Mouse (Mus musculus) G1E (cell line): ENCODE measurements around the gene C77080. TPM values are rescaled to one million over a fixed set of nuclear protein-coding genes. Genes with fewer than 3 reads are reported as not detected.

ENCODE experiments used
- ATAC-seq: 2 replicates; pipeline ENCODE4 v1.8.0; 2016; ENCODE audit warnings: mild to moderate bottlenecking; ENCODE audit not compliant: insufficient number of reproducible peaks, poor library complexity, low FRiP score, severe bottlenecking; ENCODE audit errors: extremely low read depth
- DNase-seq: peaks from one replicate; pipeline ENCODE4 v3.0.0; 2012; ENCODE audit warnings: low spot score
- H3K27me3 ChIP-seq: 2 replicates; pipeline ENCODE4 v1.6.1; 2012; ENCODE audit warnings: mild to moderate bottlenecking, low read length, inconsistent platforms; ENCODE audit not compliant: insufficient read depth
- H3K36me3 ChIP-seq: replicated peaks from 2 replicates; pipeline ENCODE3; 2012; ENCODE audit warnings: mild to moderate bottlenecking, inconsistent platforms
- H3K4me1 ChIP-seq: 2 replicates; pipeline ENCODE4 v1.6.1; 2012; ENCODE audit warnings: low read depth, low read length, inconsistent platforms, mixed read lengths; ENCODE audit not compliant: insufficient read depth
- H3K4me3 ChIP-seq: 2 replicates; pipeline ENCODE4 v1.5.1; 2012; ENCODE audit warnings: low read depth, mild to moderate bottlenecking, inconsistent platforms, low read length, moderate library complexity, mixed read lengths
- H3K9me3 ChIP-seq: replicated peaks from 2 replicates; pipeline ENCODE4 v1.6.1; 2012; ENCODE audit warnings: inconsistent platforms
- CTCF ChIP-seq: IDR thresholded peaks from 2 replicates; pipeline ENCODE4 v1.5.1; 2012; ENCODE audit warnings: low read depth, low read length, inconsistent platforms, mixed read lengths
- GATA1 ChIP-seq: IDR thresholded peaks from 2 replicates; pipeline ENCODE4 v1.6.1; 2012; ENCODE audit warnings: borderline replicate concordance, low read length, inconsistent platforms, mixed read lengths
- GATA2 ChIP-seq: IDR thresholded peaks from 2 replicates; pipeline ENCODE4 v1.6.1; 2012; ENCODE audit warnings: low read depth, low read length, inconsistent platforms, borderline replicate concordance
- POLR2AphosphoS5 ChIP-seq: IDR thresholded peaks from 2 replicates; pipeline ENCODE4 v1.6.1; 2012; ENCODE audit warnings: low read depth, low read length, inconsistent platforms; ENCODE audit not compliant: insufficient replicate concordance
- TAL1 ChIP-seq: conservative IDR thresholded peaks from 2 replicates; pipeline ENCODE4 v1.6.1; 2012; ENCODE audit warnings: low read depth, low read length, inconsistent platforms, mixed read lengths
- polyA plus RNA-seq: library from polyadenylated mRNA; stranded (reverse); fragments of >175 nt; gene quantifications from 2 replicates; pipeline ENCODE4 v1.2.3, GENCODE M21; 2012
- total RNA-seq, 2 experiments: library from RNA; stranded (forward) in 1 of 2; stranded (reverse) in 1 of 2; fragments of 200-1000 nt in 1 of 2; fragments of >200 nt in 1 of 2; fragmentation: Nextera tagmentation in 1 of 2; gene quantifications; 2 replicates each; pipeline ENCODE4 v1.2.3; 2014 to 2017

C77080 gene
- total and polyA plus RNA-seq, 3 experiments: 23.6 to 196 (median 67.9) TPM

- H3K4me3 ChIP-seq: no peak overlapping the region
- ATAC-seq (no peak), DNase-seq (no peak)
- TF ChIP-seq CTCF (no peak), GATA1 (no peak), POLR2AphosphoS5 (no peak), GATA2 (no peak)
- H3K9me3 ChIP-seq: no peaks in the 10 kb centered on the region
- H3K4me1 ChIP-seq: peaks cover 5% of the 10 kb centered on the region
- H3K27me3 ChIP-seq: no peaks in the 10 kb centered on the region
- peaks cover 71% of the 10 kb centered on the region for H3K36me3 ChIP-seq
These were observed 81.6 kb downstream of the C77080 start for GRCm38 (mm10) chr4:129179560-129179959.

GRCm38 (mm10) chr4:129172529-129172928 lies 88.7 kb downstream of the C77080 start:
- no peak for ATAC-seq
- no peak for DNase-seq
- no peaks in the 10 kb centered on the region for H3K4me1 ChIP-seq
- no peaks in the 10 kb centered on the region for H3K27me3 ChIP-seq
- no peaks in the 10 kb centered on the region for H3K9me3 ChIP-seq
- H3K36me3 ChIP-seq: peaks cover 70% of the 10 kb centered on the region
- no peak overlapping the region for H3K4me3 ChIP-seq
- TF ChIP-seq GATA1 (no peak), TAL1 (no peak), CTCF (no peak), GATA2 (no peak), POLR2AphosphoS5 (no peak)

Other genes starting within 250 kb of the C77080 start
- gene Rnf19b, start 203.1 kb downstream of the C77080 start, total RNA-seq (2014; fragmentation: Nextera tagmentation): 10.8 and 14.2 TPM in 2 replicates
- 76.9 and 87.2 TPM in 2 replicates for gene Rnf19b, start 203.1 kb downstream of the C77080 start, total RNA-seq (2017)
- 42.8 and 48.1 TPM in 2 replicates for gene Rnf19b, start 203.1 kb downstream of the C77080 start, polyA plus RNA-seq
- not detected in 2 replicates for gene Tmem54, start 155.9 kb downstream of the C77080 start, total RNA-seq (2014; fragmentation: Nextera tagmentation)
- not detected in 2 replicates for gene Tmem54, start 155.9 kb downstream of the C77080 start, total RNA-seq (2017)
- not detected in 2 replicates for gene Tmem54, start 155.9 kb downstream of the C77080 start, polyA plus RNA-seq
- gene Hpca, start 139.4 kb downstream of the C77080 start, total RNA-seq (2014; fragmentation: Nextera tagmentation): 1.1 TPM in 1 of 2 replicates, not detected in the other
- gene Hpca, start 139.4 kb downstream of the C77080 start, total RNA-seq (2017): not detected in 2 replicates
- gene Hpca, start 139.4 kb downstream of the C77080 start, polyA plus RNA-seq: not detected in 2 replicates
- gene Fndc5, start 124.4 kb downstream of the C77080 start, total RNA-seq (2014; fragmentation: Nextera tagmentation): 25.0 and 31.2 TPM in 2 replicates
- gene Fndc5, start 124.4 kb downstream of the C77080 start, total RNA-seq (2017): 6.5 and 7.2 TPM in 2 replicates
- gene Fndc5, start 124.4 kb downstream of the C77080 start, polyA plus RNA-seq: 6.7 and 9.4 TPM in 2 replicates
- 124 and 145 TPM in 2 replicates for gene S100pbp, start 71.7 kb downstream of the C77080 start, total RNA-seq (2014; fragmentation: Nextera tagmentation)
- 47.9 and 57.6 TPM in 2 replicates for gene S100pbp, start 71.7 kb downstream of the C77080 start, total RNA-seq (2017)
- 3.4 and 4.5 TPM in 2 replicates for gene S100pbp, start 71.7 kb downstream of the C77080 start, polyA plus RNA-seq
- 106 and 115 TPM in 2 replicates for gene Yars, start 71.6 kb downstream of the C77080 start, total RNA-seq (2014; fragmentation: Nextera tagmentation)
- 74.5 and 79.1 TPM in 2 replicates for gene Yars, start 71.6 kb downstream of the C77080 start, total RNA-seq (2017)
- gene Yars, start 71.6 kb downstream of the C77080 start, polyA plus RNA-seq: 65.8 and 74.8 TPM in 2 replicates
- 17.2 and 18.7 TPM in 2 replicates for gene Sync, start 26.2 kb upstream of the C77080 start, total RNA-seq (2014; fragmentation: Nextera tagmentation)
- gene Sync, start 26.2 kb upstream of the C77080 start, total RNA-seq (2017): 2.1 TPM in 2 replicates
- 6.1 and 6.9 TPM in 2 replicates for gene Sync, start 26.2 kb upstream of the C77080 start, polyA plus RNA-seq
- 223 and 238 TPM in 2 replicates for gene Rbbp4, start 74.0 kb upstream of the C77080 start, total RNA-seq (2014; fragmentation: Nextera tagmentation)
- gene Rbbp4, start 74.0 kb upstream of the C77080 start, total RNA-seq (2017): 120 and 127 TPM in 2 replicates
- 64.7 and 74.1 TPM in 2 replicates for gene Rbbp4, start 74.0 kb upstream of the C77080 start, polyA plus RNA-seq
- gene Zbtb8os, start 74.3 kb upstream of the C77080 start, total RNA-seq (2014; fragmentation: Nextera tagmentation): 12.0 and 15.3 TPM in 2 replicates
- 57.2 and 77.1 TPM in 2 replicates for gene Zbtb8os, start 74.3 kb upstream of the C77080 start, total RNA-seq (2017)
- 2.3 and 2.8 TPM in 2 replicates for gene Zbtb8os, start 74.3 kb upstream of the C77080 start, polyA plus RNA-seq
- not detected in 2 replicates for gene Zbtb8a, start 116.7 kb upstream of the C77080 start, total RNA-seq (2014; fragmentation: Nextera tagmentation)
- gene Zbtb8a, start 116.7 kb upstream of the C77080 start, total RNA-seq (2017): 0.64 and 0.87 TPM in 2 replicates
- gene Zbtb8a, start 116.7 kb upstream of the C77080 start, polyA plus RNA-seq: 0.14 and 0.17 TPM in 2 replicates
- gene Zbtb8b, start 179.4 kb upstream of the C77080 start, total RNA-seq (2014; fragmentation: Nextera tagmentation): not detected in 2 replicates
- 0.06 and 0.16 TPM in 2 replicates for gene Zbtb8b, start 179.4 kb upstream of the C77080 start, total RNA-seq (2017)
- not detected in 2 replicates for gene Zbtb8b, start 179.4 kb upstream of the C77080 start, polyA plus RNA-seq
- gene Bsdc1, start 200.2 kb upstream of the C77080 start, total RNA-seq (2014; fragmentation: Nextera tagmentation): 25.0 and 91.3 TPM in 2 replicates
- 28.4 and 29.1 TPM in 2 replicates for gene Bsdc1, start 200.2 kb upstream of the C77080 start, total RNA-seq (2017)
- gene Bsdc1, start 200.2 kb upstream of the C77080 start, polyA plus RNA-seq: 25.7 and 34.8 TPM in 2 replicates
- gene Tssk3, start 229.6 kb upstream of the C77080 start, total RNA-seq (2014; fragmentation: Nextera tagmentation): not detected in 2 replicates
- 0.38 TPM in 1 of 2 replicates, not detected in the other for gene Tssk3, start 229.6 kb upstream of the C77080 start, total RNA-seq (2017)
- not detected in 2 replicates for gene Tssk3, start 229.6 kb upstream of the C77080 start, polyA plus RNA-seq
- not detected in 2 replicates for gene Fam229a, start 229.8 kb upstream of the C77080 start, total RNA-seq (2014; fragmentation: Nextera tagmentation)
- gene Fam229a, start 229.8 kb upstream of the C77080 start, total RNA-seq (2017): not detected in 2 replicates
- gene Fam229a, start 229.8 kb upstream of the C77080 start, polyA plus RNA-seq: 0.31 TPM in 1 of 2 replicates, not detected in the other